Mouse (Mus musculus): ENCODE results near the gene Bdh1.

GRCm38 (mm10) chr16:31454013-31454412, 31.9 kb downstream of the Bdh1 start:
- TF ChIP-seq CTCF (IDR thresholded peaks at IDR 0.05; ENCODE audit: low read depth): no peak
- TF ChIP-seq EP300 (IDR thresholded peaks at IDR 0.05; ENCODE audit: low read depth): no peak

Data from heart, postnatal 0 days (tissue).